ENCODE assay signal across 26 mouse cellular contexts in the genomic region with DNA sequence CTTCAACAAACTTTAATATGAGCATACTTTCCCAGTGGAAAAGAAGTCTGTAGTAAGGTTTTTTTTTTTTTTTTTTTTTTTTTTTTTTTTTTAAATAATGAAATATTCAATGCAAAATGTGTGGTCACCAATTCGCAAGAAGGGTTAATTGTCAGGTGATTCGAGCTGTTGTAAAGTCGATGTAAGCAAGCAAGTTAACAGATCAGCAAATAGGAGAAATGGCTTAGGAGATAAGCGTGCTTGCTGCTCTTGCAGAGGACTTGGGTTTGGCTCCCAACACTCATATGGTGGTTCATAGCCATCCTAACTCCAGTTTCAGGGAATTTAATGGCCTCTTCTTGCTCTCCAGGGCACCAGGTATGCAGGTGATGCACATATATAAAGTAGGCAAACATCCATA. TPM values are rescaled to one million over a fixed set of nuclear protein-coding genes. Genes with fewer than 3 reads are reported as not detected.
DNase-seq lines count a peak whose midpoint lies in the region; ATAC-seq and TF ChIP-seq lines count a peak whose summit lies in the region.
"Had no signal": no experiment of that assay in that cellular context is flagged by ENCODE, and none has a peak within 500 bp of the region (broad histone marks: within the 10 kb centered on the region; RNA-seq: fewer than 3 reads in every experiment).

No protein-coding gene starts in this region.

- no peak overlapping the region for H3K27ac ChIP-seq in heart, embryonic 13.5 days (replicated peaks)
- H3K27ac ChIP-seq in heart, embryonic 11.5 days (ENCODE audit: low read depth, low read length), result no peak overlapping the region
- peak overlapping the region; percentile 35; the same call in 1 of the 2 replicates for H3K27ac ChIP-seq in heart, postnatal 0 days (ENCODE audit: low read depth)
- no peak overlapping the region for H3K27ac ChIP-seq in heart, embryonic 12.5 days (ENCODE audit: poor library complexity, severe bottlenecking)
- H3K27ac ChIP-seq in MEL (ENCODE audit: control insufficient read depth, low read depth, low read length), result no peak overlapping the region
- no peak overlapping the region for H3K27ac ChIP-seq in intestine, embryonic 16.5 days (ENCODE audit: low read length)
- no peak overlapping the region for H3K27ac ChIP-seq in forebrain, embryonic 15.5 days (replicated peaks)
- H3K27ac ChIP-seq: forebrain, embryonic 10.5 days; forebrain, embryonic 13.5 days; hindbrain, embryonic 10.5 days; hindbrain, embryonic 13.5 days had no signal

- no peaks in the 10 kb centered on the region for H3K36me3 ChIP-seq in heart, embryonic 13.5 days
- H3K36me3 ChIP-seq in heart, embryonic 11.5 days (ENCODE audit: control insufficient read depth, insufficient read depth, low read length), result no peaks in the 10 kb centered on the region
- no peaks in the 10 kb centered on the region for H3K36me3 ChIP-seq in heart, postnatal 0 days (replicated peaks; ENCODE audit: control insufficient read depth, insufficient read depth, low read length)
- H3K36me3 ChIP-seq in heart, embryonic 12.5 days, result no peaks in the 10 kb centered on the region
- H3K36me3 ChIP-seq in MEL (ENCODE audit: control insufficient read depth in 1 of 2, insufficient read depth in 2 of 2, low read length in 2 of 2), result no peaks in the 10 kb centered on the region
- H3K36me3 ChIP-seq in intestine, embryonic 16.5 days (ENCODE audit: control insufficient read depth, insufficient read depth, low read length), result no peaks in the 10 kb centered on the region
- no peaks in the 10 kb centered on the region for H3K36me3 ChIP-seq in forebrain, embryonic 15.5 days
- H3K36me3 ChIP-seq: forebrain, embryonic 10.5 days; hindbrain, embryonic 10.5 days; hindbrain, embryonic 13.5 days had no signal

- H3K9me3 ChIP-seq in heart, embryonic 13.5 days, result no peaks in the 10 kb centered on the region
- H3K9me3 ChIP-seq in heart, embryonic 11.5 days (replicated peaks; ENCODE audit: control insufficient read depth, low read length), result no peaks in the 10 kb centered on the region
- no peaks in the 10 kb centered on the region for H3K9me3 ChIP-seq in heart, postnatal 0 days (replicated peaks; ENCODE audit: control insufficient read depth, low read length)
- H3K9me3 ChIP-seq in heart, embryonic 12.5 days (replicated peaks), result no peaks in the 10 kb centered on the region
- no peaks in the 10 kb centered on the region for H3K9me3 ChIP-seq in MEL (replicated peaks; ENCODE audit: insufficient read depth, low read length)
- no peaks in the 10 kb centered on the region for H3K9me3 ChIP-seq in intestine, embryonic 16.5 days (ENCODE audit: control insufficient read depth, low read length)
- no peaks in the 10 kb centered on the region for H3K9me3 ChIP-seq in forebrain, embryonic 15.5 days
- H3K9me3 ChIP-seq: forebrain, embryonic 10.5 days; forebrain, embryonic 13.5 days; hindbrain, embryonic 10.5 days; hindbrain, embryonic 13.5 days had no signal

- no peak overlapping the region for H3K4me3 ChIP-seq in heart, embryonic 13.5 days
- H3K4me3 ChIP-seq in heart, embryonic 11.5 days (ENCODE audit: low read depth, low read length), result no peak overlapping the region
- no peak overlapping the region for H3K4me3 ChIP-seq in heart, postnatal 0 days (ENCODE audit: low read depth, low read length)
- no peak overlapping the region for H3K4me3 ChIP-seq in heart, embryonic 12.5 days
- no peak overlapping the region for H3K4me3 ChIP-seq in MEL (ENCODE audit: control insufficient read depth in 1 of 2, insufficient read depth in 1 of 2, low read depth in 2 of 2, low read length in 2 of 2)
- H3K4me3 ChIP-seq in intestine, embryonic 16.5 days (ENCODE audit: low read length), result no peak overlapping the region
- no peak overlapping the region for H3K4me3 ChIP-seq in forebrain, embryonic 15.5 days
- H3K4me3 ChIP-seq: forebrain, embryonic 10.5 days; forebrain, embryonic 13.5 days; gastrocnemius, adult 2 months; hindbrain, embryonic 10.5 days; hindbrain, embryonic 13.5 days had no signal

- no peaks in the 10 kb centered on the region for H3K27me3 ChIP-seq in heart, embryonic 13.5 days (replicated peaks)
- H3K27me3 ChIP-seq in heart, embryonic 11.5 days (ENCODE audit: control insufficient read depth, insufficient read depth, low read length), result no peaks in the 10 kb centered on the region
- no peaks in the 10 kb centered on the region for H3K27me3 ChIP-seq in heart, postnatal 0 days (ENCODE audit: control insufficient read depth, insufficient read depth, low read length)
- no peaks in the 10 kb centered on the region for H3K27me3 ChIP-seq in heart, embryonic 12.5 days (replicated peaks)
- H3K27me3 ChIP-seq in MEL (ENCODE audit: control insufficient read depth in 1 of 2, insufficient read depth in 2 of 2, low read length in 2 of 2), result no peaks in the 10 kb centered on the region; a peak in 2 of 4 replicates
- H3K27me3 ChIP-seq in intestine, embryonic 16.5 days (replicated peaks; ENCODE audit: control insufficient read depth, insufficient read depth, low read length), result no peaks in the 10 kb centered on the region
- H3K27me3 ChIP-seq in forebrain, embryonic 15.5 days, result no peaks in the 10 kb centered on the region
- H3K27me3 ChIP-seq: forebrain, embryonic 13.5 days; hindbrain, embryonic 13.5 days; Patski had no signal

- no peak for ATAC-seq in heart, embryonic 13.5 days (ENCODE audit: extremely low read depth, insufficient number of reproducible peaks, low FRiP score, low TSS enrichment)
- ATAC-seq in heart, embryonic 11.5 days (replicated peaks; ENCODE audit: insufficient number of reproducible peaks, low FRiP score, low TSS enrichment), result no peak
- no peak for ATAC-seq in heart, postnatal 0 days (ENCODE audit: insufficient read depth, low read depth)
- no peak for ATAC-seq in heart, embryonic 12.5 days (ENCODE audit: insufficient number of reproducible peaks, low FRiP score)
- ATAC-seq in intestine, embryonic 16.5 days, result peak; percentile 75
- ATAC-seq in forebrain, embryonic 15.5 days (replicated peaks), result no peak
- ATAC-seq: CD4-positive, CD25-positive, alpha-beta regulatory T cell, adult 4 months; forebrain, embryonic 13.5 days; forebrain, postnatal 0 days; hindbrain, embryonic 16.5 days; Patski had no signal

- peaks cover 81% of the 10 kb centered on the region for H3K4me1 ChIP-seq in heart, embryonic 13.5 days
- H3K4me1 ChIP-seq in heart, embryonic 11.5 days (ENCODE audit: control insufficient read depth, insufficient read depth, low read length), result peaks cover 43% of the 10 kb centered on the region
- peaks cover 64% of the 10 kb centered on the region for H3K4me1 ChIP-seq in heart, postnatal 0 days (ENCODE audit: control insufficient read depth, insufficient read depth)
- peaks cover 59% of the 10 kb centered on the region for H3K4me1 ChIP-seq in heart, embryonic 12.5 days (replicated peaks)
- H3K4me1 ChIP-seq in MEL (ENCODE audit: control insufficient read depth in 1 of 2, insufficient read depth in 2 of 2, low read length in 2 of 2), result no peaks in the 10 kb centered on the region
- H3K4me1 ChIP-seq in intestine, embryonic 16.5 days (ENCODE audit: control insufficient read depth, insufficient read depth, low read length), result peaks cover 20% of the 10 kb centered on the region
- H3K4me1 ChIP-seq in forebrain, embryonic 15.5 days, result no peaks in the 10 kb centered on the region

- DNase-seq in heart, postnatal 0 days (ENCODE audit: low spot score), result no peak
- DNase-seq in MEL (ENCODE audit: low read depth, low spot score), result no peak
- DNase-seq in right cerebral cortex, postnatal 14 days, result no peak
- DNase-seq: adrenal gland, postnatal 10 days; adrenal gland, postnatal 36 days; cerebellum, adult 18-20 months; cerebellum, adult 9-10 months; cerebellum, postnatal 14 days; forebrain, postnatal 0 days; gastrocnemius, adult 2 months; gastrocnemius, postnatal 14 days; heart, postnatal 36 days; kidney, adult 18-20 months; kidney, adult 9 months had no signal

- H3K79me2 ChIP-seq in MEL (ENCODE audit: control insufficient read depth, insufficient read depth, low read length, poor library complexity), result no peaks in the 10 kb centered on the region

- 55% methylated on average over 4 of the region's 4 CpGs for whole genome bisulfite sequencing in heart, embryonic 13.5 days
- WGBS in heart, embryonic 11.5 days (ENCODE audit: insufficient replicate concordance), result 51% methylated on average over 4 of the region's 4 CpGs
- WGBS in heart, postnatal 0 days, result 53% methylated on average over 4 of the region's 4 CpGs
- WGBS in heart, embryonic 12.5 days, result 55% methylated on average over 4 of the region's 4 CpGs
- WGBS in intestine, embryonic 16.5 days, result 63% methylated on average over 4 of the region's 4 CpGs
- WGBS in forebrain, embryonic 15.5 days, result 89% methylated on average over 4 of the region's 4 CpGs

- no peak for TF ChIP-seq EP300 in heart, postnatal 0 days (IDR thresholded peaks at IDR 0.05; ENCODE audit: low read depth)
- no peak for TF ChIP-seq EP300 in MEL (IDR thresholded peaks at IDR 0.05; ENCODE audit: low read depth in 1 of 2, low read length in 2 of 2)

- TF ChIP-seq RAD21 in MEL (IDR thresholded peaks at IDR 0.05; ENCODE audit: low read depth, low read length), result no peak

- H3K4me2 ChIP-seq in heart, embryonic 13.5 days, result peak overlapping the region; percentile 60
- no peak overlapping the region for H3K4me2 ChIP-seq in heart, embryonic 11.5 days
- peak overlapping the region; percentile 54; the same call in 1 of the 2 replicates for H3K4me2 ChIP-seq in heart, postnatal 0 days (ENCODE audit: low read depth, low read length)
- H3K4me2 ChIP-seq in heart, embryonic 12.5 days, result no peak overlapping the region
- H3K4me2 ChIP-seq in intestine, embryonic 16.5 days (ENCODE audit: low read depth, low read length), result no peak overlapping the region
- no peak overlapping the region for H3K4me2 ChIP-seq in forebrain, embryonic 15.5 days (replicated peaks)
- H3K4me2 ChIP-seq: forebrain, embryonic 13.5 days; hindbrain, embryonic 13.5 days had no signal

- no peak for TF ChIP-seq CTCF in heart, postnatal 0 days (IDR thresholded peaks at IDR 0.05; ENCODE audit: low read depth)
- no peak for TF ChIP-seq CTCF in MEL (IDR thresholded peaks at IDR 0.05 in 2 of 3, conservative IDR thresholded peaks at IDR 0.05 in 1 of 3; ENCODE audit: control insufficient read depth in 1 of 3, insufficient read depth in 1 of 3, low read depth in 2 of 3, low read length in 3 of 3, poor library complexity in 1 of 3, severe bottlenecking in 1 of 3)

- no peak overlapping the region for H3K9ac ChIP-seq in heart, embryonic 13.5 days
- no peak overlapping the region for H3K9ac ChIP-seq in heart, embryonic 11.5 days (ENCODE audit: low read depth, low read length)
- H3K9ac ChIP-seq in heart, postnatal 0 days (replicated peaks; ENCODE audit: low read depth, low read length), result no peak overlapping the region
- no peak overlapping the region for H3K9ac ChIP-seq in heart, embryonic 12.5 days
- H3K9ac ChIP-seq in MEL (ENCODE audit: control insufficient read depth, low read depth, low read length, poor library complexity, severe bottlenecking), result no peak overlapping the region
- H3K9ac ChIP-seq in intestine, embryonic 16.5 days (ENCODE audit: low read depth, low read length), result no peak overlapping the region
- no peak overlapping the region for H3K9ac ChIP-seq in forebrain, embryonic 15.5 days (replicated peaks)
- H3K9ac ChIP-seq: forebrain, embryonic 13.5 days; forebrain, postnatal 0 days; hindbrain, embryonic 13.5 days had no signal

- TF ChIP-seq POLR2A in MEL (IDR thresholded peaks at IDR 0.05; ENCODE audit: control insufficient read depth in 1 of 2, insufficient read depth in 1 of 2, low read depth in 1 of 2, low read length in 2 of 2, poor library complexity in 1 of 2), result no peak

RNA-seq across cellular contexts. Expression of gene Rbms1, which starts 54.4 kb away (rescaled TPM):
- polyA plus RNA-seq in heart, embryonic 13.5 days (2015; fragmentation: Nextera tagmentation; extraction: Ambion mirVana), result 89.2 and 89.8 TPM in 2 replicates
- 101 and 121 TPM in 2 replicates for polyA plus RNA-seq in heart, embryonic 11.5 days (2014; fragmentation: Nextera tagmentation; extraction: Ambion mirVana)
- total RNA-seq in heart, postnatal 0 days (2014; rRNA removed; ENCODE audit: low replicate concordance), result 56.2 and 84.1 TPM in 2 replicates
- polyA plus RNA-seq in heart, postnatal 0 days (2015; fragmentation: Nextera tagmentation; extraction: Ambion mirVana), result 52.8 and 55.6 TPM in 2 replicates
- 107 and 114 TPM in 2 replicates for polyA plus RNA-seq in heart, embryonic 12.5 days (2016; fragmentation: Nextera tagmentation; extraction: Ambion mirVana)
- total RNA-seq in MEL (2012; rRNA removed), result 10.1 and 10.3 TPM in 2 replicates
- 10 to 100 TPM in 1 of 2 experiments, not detected in 1; 27.4 TPM for polyA plus RNA-seq in MEL (2012; ENCODE audit: insufficient read depth in 1 of 2, insufficient read length in 2 of 2, low read depth in 1 of 2, low replicate concordance in 2 of 2, missing spikeins in 1 of 2)
- polyA plus RNA-seq in intestine, embryonic 16.5 days (2015; fragmentation: Nextera tagmentation; extraction: Ambion mirVana), result 66.8 and 72.2 TPM in 2 replicates
- 22.1 and 24.1 TPM in 2 replicates for polyA plus RNA-seq in forebrain, embryonic 15.5 days (2015; fragmentation: Nextera tagmentation; extraction: Ambion mirVana)

Comparison
In these comparisons a context has a peak if more than half of its experiments do, and no peak if none do; other contexts are left out.
1. H3K4me2 ChIP-seq: peak in heart, embryonic 13.5 days (single experiment) and heart, postnatal 0 days (single experiment); none in heart, embryonic 11.5 days (single experiment), heart, embryonic 12.5 days (single experiment), intestine, embryonic 16.5 days (single experiment) and forebrain, embryonic 15.5 days (single experiment).